Mouse (Mus musculus) embryonic facial prominence, embryonic 14.5 days (tissue): ENCODE data around the gene Cog4. TPM values are rescaled to one million over a fixed set of nuclear protein-coding genes. Genes with fewer than 3 reads are reported as not detected.
"Not testable (repeated sequence)": the region's sequence is repeated elsewhere in the genome, so short reads cannot be mapped to it uniquely, and the experiment has no call there.

Experiments used
- ATAC-seq: fragments of 200-750 bp; cut with Nextera tagmentation; 2 replicates; pipeline ENCODE4 v1.8.0; 2017; ENCODE audit warnings: low read depth, moderate number of reproducible peaks, moderate TSS enrichment
- DNase-seq: peaks from one replicate; pipeline ENCODE4 v3.0.0-alpha.2; 2015; ENCODE audit warnings: low spot score
- H3K27ac ChIP-seq: fragments of 300-500 bp; sonication (generic); replicated peaks from 2 replicates; pipeline ENCODE4 v1.5.1; 2014; ENCODE audit warnings: low read depth, mild to moderate bottlenecking, low read length, moderate library complexity
- H3K27me3 ChIP-seq: fragments of 300-500 bp; sonication (generic); replicated peaks from 2 replicates; pipeline ENCODE4 v1.6.1; 2014; ENCODE audit warnings: low read length; ENCODE audit not compliant: control insufficient read depth, insufficient read depth
- H3K36me3 ChIP-seq: fragments of 300-500 bp; sonication (generic); 2 replicates; pipeline ENCODE4 v1.6.1; 2014; ENCODE audit warnings: low read length, mixed read lengths; ENCODE audit not compliant: control insufficient read depth, insufficient read depth
- H3K4me1 ChIP-seq: fragments of 300-500 bp; sonication (generic); 2 replicates; pipeline ENCODE4 v1.6.1; 2014; ENCODE audit warnings: antibody characterized with exemption, low read length; ENCODE audit not compliant: control insufficient read depth, insufficient read depth
- H3K4me2 ChIP-seq: fragments of 300-500 bp; sonication (generic); 2 replicates; pipeline ENCODE4 v1.6.1; 2014; ENCODE audit warnings: low read depth, mild to moderate bottlenecking, low read length, moderate library complexity, mixed read lengths
- H3K4me3 ChIP-seq: fragments of 300-500 bp; sonication (generic); 2 replicates; pipeline ENCODE4 v1.5.1; 2014; ENCODE audit warnings: low read depth, mild to moderate bottlenecking, low read length
- H3K9ac ChIP-seq: fragments of 300-500 bp; sonication (generic); 2 replicates; pipeline ENCODE4 v1.6.1; 2014; ENCODE audit warnings: low read depth, mild to moderate bottlenecking, low read length, moderate library complexity, mixed read lengths
- H3K9me3 ChIP-seq: fragments of 300-500 bp; sonication (generic); 2 replicates; pipeline ENCODE4 v1.6.1; 2016; ENCODE audit warnings: low read length; ENCODE audit not compliant: control insufficient read depth
- WGBS: fragments of 180-500 bp; shearing (Covaris S2); extraction: QIAGEN DNeasy Blood & Tissue Kit; methylation state at CpG from one replicate; pipeline ENCODE4 v1.1.7; 2014; 5-methylcytosine and 5-hydroxymethylcytosine counted together
- polyA plus RNA-seq: library from polyadenylated mRNA; unstranded; fragments of >200 nt; fragmentation: Nextera tagmentation; extraction: Ambion mirVana; gene quantifications from 2 replicates; pipeline ENCODE4 v1.2.1, GENCODE M21; 2014

Cog4 gene
- polyA plus RNA-seq, 1 experiment from 2014 or later, result 69.8 TPM

DNA sequence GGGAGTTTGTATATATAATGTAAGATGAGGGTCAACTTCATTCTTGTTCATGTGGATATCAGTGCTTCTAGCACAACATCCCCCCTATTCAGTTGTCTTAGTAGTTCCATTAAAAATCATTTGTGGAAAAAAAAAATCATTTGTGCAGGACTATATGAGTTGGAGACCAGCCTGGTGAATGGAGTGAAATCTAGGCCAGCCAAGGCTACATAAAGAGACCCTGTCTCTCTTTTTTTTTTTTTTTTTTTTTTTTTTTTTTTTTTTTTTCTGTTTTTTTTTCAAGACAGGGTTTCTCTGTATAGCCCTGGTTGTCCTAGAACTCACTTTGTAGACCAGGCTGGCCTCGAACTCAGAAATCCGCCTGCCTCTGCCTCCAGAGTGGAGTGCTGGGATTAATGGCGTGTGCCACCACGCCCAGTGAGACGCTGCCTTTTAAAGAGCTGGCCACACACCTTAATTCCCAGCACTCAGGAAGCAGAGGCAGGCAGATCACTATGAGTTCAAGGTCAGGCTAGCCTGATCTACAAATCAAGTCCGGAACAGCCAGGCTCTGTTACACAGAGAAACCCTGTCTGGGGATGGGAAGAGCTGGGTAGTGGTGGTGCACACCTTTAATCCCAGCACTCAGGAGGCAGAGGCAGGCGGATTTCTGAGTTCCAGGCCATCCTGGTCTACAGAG lies 15.1 kb downstream of the Cog4 start:
- H3K36me3 ChIP-seq, result peaks cover 94% of the 10 kb centered on the region
- H3K9ac ChIP-seq, H3K4me2 ChIP-seq, H3K9me3 ChIP-seq, H3K4me1 ChIP-seq, H3K27me3 ChIP-seq, ATAC-seq, DNase-seq, H3K4me3 ChIP-seq, H3K27ac ChIP-seq: not testable (repeated sequence)
- 95% methylated on average over 7 of the region's 7 CpGs for WGBS

GRCm38 (mm10) chr8:110870501-110870900 lies 24.1 kb downstream of the Cog4 start:
- no peak overlapping the region for H3K27ac ChIP-seq
- no peak overlapping the region for H3K9ac ChIP-seq
- H3K4me3 ChIP-seq, result no peak overlapping the region
- ATAC-seq (no peak), DNase-seq (no peak)
- no peak overlapping the region for H3K4me2 ChIP-seq
- no peaks in the 10 kb centered on the region for H3K27me3 ChIP-seq
- H3K36me3 ChIP-seq, result peaks cover 96% of the 10 kb centered on the region
- WGBS, result 98% methylated on average over 2 of the region's 2 CpGs
- H3K9me3 ChIP-seq, result no peaks in the 10 kb centered on the region
- no peaks in the 10 kb centered on the region for H3K4me1 ChIP-seq

DNA sequence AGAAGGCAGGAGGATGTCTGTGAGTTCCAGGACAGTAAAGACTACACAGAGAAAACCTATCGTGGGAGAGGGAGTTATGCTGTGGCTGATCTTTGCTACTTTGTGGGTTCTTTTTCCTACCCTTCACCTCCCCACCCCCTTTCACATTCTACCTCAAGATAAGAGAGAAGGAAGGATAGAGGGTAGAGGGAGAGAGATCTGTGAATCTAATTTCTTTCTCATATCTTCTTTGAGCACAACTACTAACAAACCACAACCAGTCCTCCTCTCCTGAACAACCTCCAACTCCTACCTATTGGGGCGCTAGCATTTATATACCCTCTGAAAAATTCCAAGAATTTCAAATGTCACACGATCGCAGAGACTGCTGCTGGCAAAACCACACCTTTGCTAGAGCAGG lies 31.5 kb downstream of the Cog4 start:
- H3K27ac ChIP-seq, result no peak overlapping the region
- ATAC-seq (no peak), DNase-seq (no peak)
- no peak overlapping the region for H3K9ac ChIP-seq
- peaks cover 95% of the 10 kb centered on the region for H3K36me3 ChIP-seq
- H3K27me3 ChIP-seq, result no peaks in the 10 kb centered on the region
- WGBS, result 70% methylated on average over 4 of the region's 4 CpGs
- no peaks in the 10 kb centered on the region for H3K9me3 ChIP-seq
- H3K4me2 ChIP-seq, result no peak overlapping the region
- no peaks in the 10 kb centered on the region for H3K4me1 ChIP-seq
- no peak overlapping the region for H3K4me3 ChIP-seq

DNA sequence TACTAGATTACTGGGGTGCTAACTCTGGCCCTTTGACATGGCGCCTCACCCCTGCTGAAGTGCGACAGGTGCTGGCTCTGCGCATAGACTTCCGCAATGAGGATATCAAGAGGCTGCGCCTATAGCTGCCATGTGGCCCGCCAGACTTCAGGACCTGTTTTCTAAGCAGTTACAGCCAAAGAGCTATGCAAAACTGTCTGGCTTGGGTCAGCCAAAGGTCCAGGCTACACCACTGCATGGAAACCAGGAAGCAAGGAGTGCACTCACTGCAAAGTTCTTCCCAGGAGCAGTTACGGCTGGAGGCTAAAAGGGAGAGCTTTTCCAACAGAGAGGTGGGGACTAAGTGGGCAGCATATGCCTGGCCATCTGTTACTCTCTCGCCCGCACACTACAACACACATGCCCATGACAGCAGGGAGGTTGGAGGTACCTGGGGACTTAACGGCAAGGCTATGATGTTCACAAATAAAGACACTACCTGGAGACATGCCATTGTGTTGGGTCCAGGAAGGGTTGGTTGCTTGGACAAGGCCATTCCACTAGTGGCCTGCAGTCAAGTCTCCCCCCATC lies 35.4 kb downstream of the Cog4 start:
- Histone ChIP-seq H3K4me2 (no peak overlapping the region), H3K4me1 (no peaks in the 10 kb centered on the region), H3K27me3 (no peaks in the 10 kb centered on the region), H3K27ac (no peak overlapping the region), H3K4me3 (no peak overlapping the region), H3K9ac (no peak overlapping the region), H3K36me3 (peaks cover 91% of the 10 kb centered on the region), H3K9me3 (no peaks in the 10 kb centered on the region)
- 95% methylated on average over 10 of the region's 10 CpGs for WGBS
- ATAC-seq (no peak), DNase-seq (no peak)

DNA sequence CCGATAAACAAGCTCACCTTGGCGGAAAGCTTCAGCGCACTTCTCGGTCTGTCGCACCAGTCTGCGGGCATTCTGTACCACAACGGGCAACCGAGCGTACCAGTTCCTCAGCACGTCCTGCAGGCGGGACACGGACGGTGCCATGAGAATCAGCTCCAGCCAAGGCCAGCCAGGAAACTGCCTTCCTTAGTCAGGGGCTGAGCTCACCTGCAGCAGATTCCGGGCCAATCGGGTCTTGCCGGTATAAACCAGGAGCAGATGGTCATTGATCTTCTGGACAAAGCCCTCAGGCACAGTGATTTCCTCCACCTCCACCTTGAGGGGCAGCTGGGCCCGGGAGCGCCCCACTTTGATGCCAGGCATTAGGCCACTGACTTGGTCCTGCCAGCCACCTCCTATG lies 37.4 kb downstream of the Cog4 start:
- H3K4me1 ChIP-seq, result no peaks in the 10 kb centered on the region
- no peak overlapping the region for H3K27ac ChIP-seq
- no peak overlapping the region for H3K9ac ChIP-seq
- no peaks in the 10 kb centered on the region for H3K27me3 ChIP-seq
- H3K4me2 ChIP-seq, result no peak overlapping the region
- WGBS, result 92% methylated on average over 18 of the region's 18 CpGs
- H3K36me3 ChIP-seq, result peaks cover 87% of the 10 kb centered on the region
- no peak for DNase-seq
- ATAC-seq, result no peak
- H3K9me3 ChIP-seq, result no peaks in the 10 kb centered on the region
- no peak overlapping the region for H3K4me3 ChIP-seq

DNA sequence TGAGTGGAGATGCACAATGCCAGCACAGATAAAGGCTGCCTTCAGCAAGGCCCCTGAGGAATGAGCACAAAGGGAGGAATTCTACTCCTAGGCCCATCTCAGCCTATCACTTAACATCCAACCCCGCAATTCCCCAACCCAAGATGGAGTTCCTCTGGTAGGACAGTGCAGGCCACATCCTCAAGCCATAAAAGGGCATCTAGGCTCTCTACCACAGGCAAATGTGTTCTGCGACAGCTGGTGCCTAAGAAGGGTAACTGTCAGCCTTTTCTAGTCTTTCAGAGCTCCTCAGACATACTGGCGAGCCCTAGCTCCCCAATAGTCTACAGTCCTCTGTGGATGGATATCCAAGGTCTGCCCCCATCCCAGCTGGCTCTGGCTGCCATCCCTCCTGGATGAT lies 40.2 kb downstream of the Cog4 start:
- H3K9me3 ChIP-seq, result no peaks in the 10 kb centered on the region
- DNase-seq, result no peak
- 84% methylated on average over 3 of the region's 3 CpGs for WGBS

DNA sequence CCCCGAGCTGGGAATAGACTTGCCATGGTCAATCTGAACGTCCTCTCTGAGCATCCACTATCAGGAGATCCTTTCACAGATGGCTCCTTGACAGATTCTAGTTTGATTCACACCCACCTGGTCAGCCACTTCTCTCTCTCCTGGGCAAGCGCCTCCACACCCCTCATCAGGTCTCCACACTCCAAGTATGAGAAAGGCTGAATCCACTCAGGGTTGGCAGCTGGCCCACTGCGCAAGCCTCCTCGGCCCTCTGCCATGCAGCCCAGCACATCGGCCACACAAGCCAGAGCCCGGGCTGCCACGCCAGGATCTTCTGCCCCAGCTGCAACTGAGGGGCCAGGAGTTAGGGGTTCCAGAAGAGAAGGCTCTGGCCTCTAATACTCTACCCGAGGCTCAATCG lies 41.2 kb downstream of the Cog4 start:
- WGBS, result 88% methylated on average over 10 of the region's 10 CpGs
- Histone ChIP-seq H3K27ac (no peak overlapping the region), H3K27me3 (no peaks in the 10 kb centered on the region), H3K4me3 (no peak overlapping the region), H3K9me3 (no peaks in the 10 kb centered on the region), H3K4me2 (no peak overlapping the region), H3K36me3 (peaks cover 67% of the 10 kb centered on the region), H3K9ac (no peak overlapping the region), H3K4me1 (no peaks in the 10 kb centered on the region)
- DNase-seq, result no peak
- no peak for ATAC-seq

More for the DNA sequence above, 40.2 kb downstream of the Cog4 start:
- H3K4me1 ChIP-seq, result no peaks in the 10 kb centered on the region
- no peaks in the 10 kb centered on the region for H3K27me3 ChIP-seq
- no peak overlapping the region for H3K27ac ChIP-seq
- no peak overlapping the region for H3K9ac ChIP-seq
- H3K4me3 ChIP-seq, result no peak overlapping the region
- H3K36me3 ChIP-seq, result peaks cover 70% of the 10 kb centered on the region
- ATAC-seq, result no peak
- no peak overlapping the region for H3K4me2 ChIP-seq

DNA sequence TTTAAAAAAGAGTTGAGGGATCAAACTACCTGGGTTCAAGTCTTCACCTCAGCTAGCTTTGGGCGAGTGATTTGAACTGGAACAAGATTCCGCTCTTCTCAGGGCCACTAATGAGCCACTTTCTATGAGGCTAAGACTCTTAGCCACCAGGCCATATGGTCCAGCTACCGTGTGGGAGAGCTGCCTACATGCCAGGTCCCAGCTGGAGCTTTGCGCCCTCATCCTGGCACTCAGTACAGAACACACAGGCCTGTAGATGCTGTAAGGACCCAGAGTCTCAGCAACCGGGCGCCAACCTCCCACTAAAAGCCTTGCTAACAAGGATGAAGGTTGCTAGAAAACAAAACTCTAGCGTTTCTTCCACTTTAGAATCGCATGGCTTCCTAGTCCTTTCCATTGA lies 42.0 kb downstream of the Cog4 start:
- WGBS, result 94% methylated on average over 8 of the region's 8 CpGs
- Histone ChIP-seq H3K4me1 (no peaks in the 10 kb centered on the region), H3K27me3 (no peaks in the 10 kb centered on the region), H3K4me2 (no peak overlapping the region), H3K4me3 (no peak overlapping the region), H3K9me3 (no peaks in the 10 kb centered on the region), H3K36me3 (peaks cover 61% of the 10 kb centered on the region), H3K27ac (no peak overlapping the region), H3K9ac (no peak overlapping the region)
- ATAC-seq (no peak), DNase-seq (no peak)

- H3K9ac ChIP-seq, result no peak overlapping the region
- H3K4me1 ChIP-seq, result no peaks in the 10 kb centered on the region
- no peaks in the 10 kb centered on the region for H3K27me3 ChIP-seq
- H3K4me3 ChIP-seq, result no peak overlapping the region
- no peak overlapping the region for H3K4me2 ChIP-seq
- no peak overlapping the region for H3K27ac ChIP-seq
- no peaks in the 10 kb centered on the region for H3K9me3 ChIP-seq
- no peak for DNase-seq
- peaks cover 59% of the 10 kb centered on the region for H3K36me3 ChIP-seq
- no peak for ATAC-seq
- WGBS, result 83% methylated on average over 13 of the region's 16 CpGs
Measured at GRCm38 (mm10) chr8:110888860-110889259, 42.5 kb downstream of the Cog4 start.
